Mouse (Mus musculus): ENCODE data around the gene Nbea.

GRCm38 (mm10) chr3:55963032-55963431 is 220.5 kb downstream of the Nbea start:
- TF ChIP-seq GATA1 (IDR thresholded peaks at IDR 0.05; ENCODE audit: borderline replicate concordance, low read length) (no peak), CTCF (IDR thresholded peaks at IDR 0.05; ENCODE audit: low read depth, low read length) (no peak), GATA2 (IDR thresholded peaks at IDR 0.05; ENCODE audit: borderline replicate concordance, low read depth, low read length) (no peak), TAL1 (conservative IDR thresholded peaks at IDR 0.05; ENCODE audit: low read depth, low read length) (no peak)
